Mouse (Mus musculus): ENCODE results near the gene Atp1a3. TPM values are rescaled to one million over a fixed set of nuclear protein-coding genes. Genes with fewer than 3 reads are reported as not detected.

The Atp1a3 gene
- polyA plus RNA-seq, 1 experiment: 25.7 TPM

DNA sequence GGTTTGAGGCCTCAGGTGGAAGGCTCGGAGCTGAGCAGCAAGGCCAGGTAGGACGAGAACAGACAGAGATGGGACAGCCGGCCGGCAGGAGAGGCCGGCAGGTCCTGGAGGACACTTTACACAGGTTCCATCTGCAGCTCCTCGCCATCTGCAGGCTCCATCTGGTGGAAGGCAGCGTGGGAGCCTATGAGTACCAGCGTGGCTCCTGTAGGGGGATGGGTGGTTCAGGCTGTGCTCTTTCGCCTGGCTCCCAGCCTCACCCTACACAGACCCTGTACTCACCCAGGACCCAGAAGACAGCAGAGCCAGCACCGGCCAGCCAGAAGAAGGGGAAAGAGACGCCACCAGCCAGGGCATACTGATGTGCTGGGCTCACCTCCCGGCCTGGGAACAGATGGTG is 36.0 kb downstream of the Atp1a3 start:
- TF ChIP-seq FLI1 (IDR thresholded peaks at IDR 0.05; ENCODE audit: low read length) (no peak), GATA1 (IDR thresholded peaks at IDR 0.05; ENCODE audit: borderline replicate concordance, low read length) (no peak)
- Histone ChIP-seq H3K27me3 (replicated peaks) (peaks cover 5% of the 10 kb centered on the region), H3K9me3 (no peaks in the 10 kb centered on the region), H3K36me3 (replicated peaks; ENCODE audit: low read length) (peaks cover 30% of the 10 kb centered on the region), H3K4me3 (replicated peaks) (no peak overlapping the region), H3K4me1 (peaks cover 62% of the 10 kb centered on the region)

GRCm38 (mm10) chr7:24968463-24968862 is 37.3 kb downstream of the Atp1a3 start:
- Histone ChIP-seq H3K4me1 (peaks cover 55% of the 10 kb centered on the region), H3K27me3 (replicated peaks) (peaks cover 5% of the 10 kb centered on the region), H3K9me3 (no peaks in the 10 kb centered on the region), H3K4me3 (replicated peaks) (no peak overlapping the region), H3K36me3 (replicated peaks; ENCODE audit: low read length) (peaks cover 30% of the 10 kb centered on the region)
- TF ChIP-seq FLI1 (IDR thresholded peaks at IDR 0.05; ENCODE audit: low read length) (no peak), GATA1 (IDR thresholded peaks at IDR 0.05; ENCODE audit: borderline replicate concordance, low read length) (no peak)

GRCm38 (mm10) chr7:24967966-24968365 is 37.8 kb downstream of the Atp1a3 start:
- Histone ChIP-seq H3K36me3 (replicated peaks; ENCODE audit: low read length) (peaks cover 30% of the 10 kb centered on the region), H3K4me3 (replicated peaks) (no peak overlapping the region), H3K4me1 (peaks cover 50% of the 10 kb centered on the region), H3K27me3 (replicated peaks) (peaks cover 6% of the 10 kb centered on the region), H3K9me3 (no peaks in the 10 kb centered on the region)
- no peak for TF ChIP-seq GATA1 (IDR thresholded peaks at IDR 0.05; ENCODE audit: borderline replicate concordance, low read length)

GRCm38 (mm10) chr7:24964897-24965535 is 40.7 kb downstream of the Atp1a3 start:
- TF ChIP-seq GATA1 (IDR thresholded peaks at IDR 0.05; ENCODE audit: borderline replicate concordance, low read length) (no peak), FLI1 (IDR thresholded peaks at IDR 0.05; ENCODE audit: low read length) (no peak)
- Histone ChIP-seq H3K36me3 (replicated peaks; ENCODE audit: low read length) (peaks cover 15% of the 10 kb centered on the region), H3K4me1 (peaks cover 34% of the 10 kb centered on the region), H3K9me3 (no peaks in the 10 kb centered on the region), H3K27me3 (replicated peaks) (peaks cover 12% of the 10 kb centered on the region), H3K4me3 (replicated peaks) (peak overlapping the region; percentile 44)

- Histone ChIP-seq H3K36me3 (replicated peaks; ENCODE audit: low read length) (peaks cover 8% of the 10 kb centered on the region), H3K27me3 (replicated peaks) (peaks cover 14% of the 10 kb centered on the region), H3K9me3 (no peaks in the 10 kb centered on the region), H3K4me3 (replicated peaks) (no peak overlapping the region), H3K4me1 (peaks cover 34% of the 10 kb centered on the region)
- TF ChIP-seq GATA1 (IDR thresholded peaks at IDR 0.05; ENCODE audit: borderline replicate concordance, low read length) (no peak), FLI1 (IDR thresholded peaks at IDR 0.05; ENCODE audit: low read length) (no peak)
Measured at GRCm38 (mm10) chr7:24964288-24964687, 41.5 kb downstream of the Atp1a3 start.

- Histone ChIP-seq H3K4me3 (replicated peaks) (no peak overlapping the region), H3K4me1 (peaks cover 16% of the 10 kb centered on the region), H3K9me3 (peaks cover 3% of the 10 kb centered on the region; the same call in 1 of the 2 replicates), H3K36me3 (replicated peaks; ENCODE audit: low read length) (no peaks in the 10 kb centered on the region), H3K27me3 (replicated peaks) (peaks cover 70% of the 10 kb centered on the region)
- TF ChIP-seq GATA1 (IDR thresholded peaks at IDR 0.05; ENCODE audit: borderline replicate concordance, low read length): no peak
- TF ChIP-seq FLI1 (IDR thresholded peaks at IDR 0.05; ENCODE audit: low read length): no peak
Measured at GRCm38 (mm10) chr7:24955226-24955625, 50.5 kb downstream of the Atp1a3 start.

- Histone ChIP-seq H3K4me3 (replicated peaks) (peak overlapping the region; percentile 71), H3K9me3 (peaks cover 3% of the 10 kb centered on the region; the same call in 1 of the 2 replicates), H3K27me3 (replicated peaks) (peaks cover 76% of the 10 kb centered on the region), H3K36me3 (replicated peaks; ENCODE audit: low read length) (no peaks in the 10 kb centered on the region), H3K4me1 (peaks cover 23% of the 10 kb centered on the region)
- no peak for TF ChIP-seq FLI1 (IDR thresholded peaks at IDR 0.05; ENCODE audit: low read length)
- no peak for TF ChIP-seq GATA1 (IDR thresholded peaks at IDR 0.05; ENCODE audit: borderline replicate concordance, low read length)
Measured at GRCm38 (mm10) chr7:24954450-24954849, 51.3 kb downstream of the Atp1a3 start.

DNA sequence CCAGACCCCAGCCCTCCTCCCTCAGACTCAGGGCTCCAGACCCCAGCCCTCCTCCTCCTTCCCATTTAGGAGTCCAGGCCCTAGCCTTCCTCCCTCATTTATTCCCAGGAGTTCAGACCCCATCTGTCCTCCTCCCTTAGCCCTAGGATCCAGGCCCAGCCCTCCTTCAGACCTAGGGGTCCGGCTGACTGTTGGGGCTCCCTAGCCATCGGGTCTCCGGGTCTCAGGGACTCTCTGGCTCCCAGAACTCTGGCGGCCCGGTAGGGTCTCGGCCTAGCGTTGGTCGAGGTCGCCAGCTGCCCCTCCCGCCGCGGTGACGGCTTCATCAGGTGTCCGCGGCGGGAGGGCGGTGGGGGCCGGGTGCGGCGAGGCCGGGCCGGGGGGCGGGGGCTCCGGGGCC is 51.8 kb downstream of the Atp1a3 start:
- Histone ChIP-seq H3K4me1 (peaks cover 27% of the 10 kb centered on the region), H3K27me3 (replicated peaks) (peaks cover 81% of the 10 kb centered on the region), H3K9me3 (peaks cover 3% of the 10 kb centered on the region; the same call in 1 of the 2 replicates), H3K4me3 (replicated peaks) (peak overlapping the region; percentile 42), H3K36me3 (replicated peaks; ENCODE audit: low read length) (no peaks in the 10 kb centered on the region)
- TF ChIP-seq GATA1 (IDR thresholded peaks at IDR 0.05; ENCODE audit: borderline replicate concordance, low read length) (no peak), FLI1 (IDR thresholded peaks at IDR 0.05; ENCODE audit: low read length) (no peak)

DNA sequence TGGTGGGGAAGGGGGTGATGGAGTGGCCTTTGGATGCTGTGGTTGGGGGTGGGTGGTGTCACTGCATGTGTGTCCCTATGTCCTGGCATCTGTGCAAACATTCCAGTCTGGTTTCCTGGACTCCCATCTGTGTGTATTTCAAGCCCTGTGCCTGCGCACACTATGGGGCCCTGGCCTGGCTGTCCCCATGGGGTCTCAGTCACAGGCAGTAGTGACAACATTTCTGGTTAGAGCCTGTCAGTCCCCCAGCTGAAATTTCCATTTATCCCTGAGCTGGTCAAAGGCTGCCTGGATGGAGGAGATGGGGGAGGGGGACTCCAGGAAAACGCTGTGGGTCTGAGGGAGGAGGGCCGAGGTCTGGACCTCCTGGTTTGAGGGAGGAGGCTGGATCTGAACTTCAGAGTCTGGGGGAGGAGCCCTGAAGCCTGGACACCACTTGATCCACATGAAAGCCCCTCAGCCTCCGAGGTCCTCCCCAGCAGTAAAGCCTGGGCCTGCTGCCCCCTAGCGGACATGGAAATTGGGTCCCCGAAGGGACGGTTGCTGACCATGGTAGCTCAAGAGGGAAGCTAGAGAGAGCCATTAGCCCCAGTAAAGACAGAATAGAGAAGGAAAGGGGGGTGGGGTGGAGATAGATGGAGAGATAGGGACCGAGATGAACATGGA is 55.7 kb downstream of the Atp1a3 start:
- Histone ChIP-seq H3K36me3 (replicated peaks; ENCODE audit: low read length) (no peaks in the 10 kb centered on the region), H3K4me3 (replicated peaks) (peak overlapping the region; percentile 38), H3K27me3 (replicated peaks) (peaks cover 98% of the 10 kb centered on the region), H3K9me3 (no peaks in the 10 kb centered on the region), H3K4me1 (peaks cover 39% of the 10 kb centered on the region)
- TF ChIP-seq GATA1 (IDR thresholded peaks at IDR 0.05; ENCODE audit: borderline replicate concordance, low read length) (no peak), FLI1 (IDR thresholded peaks at IDR 0.05; ENCODE audit: low read length) (no peak)

- no peaks in the 10 kb centered on the region for H3K9me3 ChIP-seq
- TF ChIP-seq FLI1 (IDR thresholded peaks at IDR 0.05; ENCODE audit: low read length): no peak
- TF ChIP-seq GATA1 (IDR thresholded peaks at IDR 0.05; ENCODE audit: borderline replicate concordance, low read length): no peak
- peaks cover 99% of the 10 kb centered on the region for H3K27me3 ChIP-seq (replicated peaks)
- H3K4me1 ChIP-seq: peaks cover 44% of the 10 kb centered on the region
- H3K36me3 ChIP-seq (replicated peaks; ENCODE audit: low read length): no peaks in the 10 kb centered on the region
- peak overlapping the region; percentile 53 for H3K4me3 ChIP-seq (replicated peaks)
Measured at GRCm38 (mm10) chr7:24948774-24949173, 57.0 kb downstream of the Atp1a3 start.
